In genomic region chr13:94029147-94029546, GRCm38 (mm10) we compare ENCODE assay signal across 18 mouse cellular contexts.
"Had no signal": no experiment of that assay in that cellular context is flagged by ENCODE, and none has a peak within 500 bp of the region (broad histone marks: within the 10 kb centered on the region; RNA-seq: fewer than 3 reads in every experiment).

No protein-coding gene starts in this region.

- H3K36me3 ChIP-seq: limb, embryonic 13.5 days; liver, embryonic 13.5 days; midbrain, embryonic 10.5 days; midbrain, embryonic 13.5 days; neural tube, embryonic 13.5 days; stomach, embryonic 15.5 days had no signal

- ATAC-seq: midbrain, embryonic 13.5 days; midbrain, embryonic 16.5 days had no signal

- H3K4me1 ChIP-seq: liver, embryonic 13.5 days; midbrain, embryonic 13.5 days; neural tube, embryonic 13.5 days; stomach, embryonic 15.5 days had no signal

- H3K27me3 ChIP-seq: limb, embryonic 13.5 days; liver, embryonic 13.5 days; midbrain, embryonic 13.5 days; neural tube, embryonic 13.5 days; stomach, embryonic 15.5 days had no signal

- DNase-seq: kidney, adult 2 months; kidney, postnatal 10 days; kidney, postnatal 36 days; left cerebral cortex, postnatal 4 days; liver, embryonic 13.5 days; lung, adult 2 months; retina, postnatal 1 day; right cerebral cortex, postnatal 25 days; spleen, adult 18-20 months; thymus, postnatal 25 days had no signal

- H3K9ac ChIP-seq: limb, embryonic 13.5 days; liver, embryonic 13.5 days; midbrain, embryonic 13.5 days; neural tube, embryonic 13.5 days; stomach, embryonic 15.5 days had no signal

- H3K27ac ChIP-seq: limb, embryonic 13.5 days; liver, embryonic 13.5 days; macrophage; midbrain, embryonic 10.5 days; midbrain, embryonic 13.5 days; neural tube, embryonic 13.5 days; stomach, embryonic 15.5 days had no signal

- H3K4me3 ChIP-seq: limb, embryonic 13.5 days; liver, embryonic 13.5 days; midbrain, embryonic 10.5 days; midbrain, embryonic 13.5 days; myocyte; neural tube, embryonic 13.5 days; stomach, embryonic 15.5 days had no signal

- H3K9me3 ChIP-seq: limb, embryonic 13.5 days; liver, embryonic 13.5 days; midbrain, embryonic 10.5 days; midbrain, embryonic 13.5 days; neural tube, embryonic 13.5 days; stomach, embryonic 15.5 days had no signal

- H3K4me2 ChIP-seq: limb, embryonic 13.5 days; liver, embryonic 13.5 days; midbrain, embryonic 13.5 days; neural tube, embryonic 13.5 days; stomach, embryonic 15.5 days had no signal
